Mouse (Mus musculus) spleen, adult 18-20 months (tissue): Measurements from ENCODE around the gene Usp9x.

Source experiments
- DNase-seq, 2 experiments: peaks; one replicate each; pipeline ENCODE4 v3.0.0; 2022; ENCODE audit warnings: mixed read lengths in 2 of 2

Gene Usp9x

GRCm38 (mm10) chrX:13071241-13071775, at the start of gene Usp9x:
Gene Usp9x, plus strand, starts transcription at chrX:13071498.
- peak; percentile 67 to 74 for DNase-seq

GRCm38 (mm10) chrX:13022547-13023310, 48.6 kb upstream of the Usp9x start:
- DNase-seq = no peak

- DNase-seq = no peak
Observed at GRCm38 (mm10) chrX:13024539-13025202, 46.6 kb upstream of the Usp9x start.

- DNase-seq = no peak
Observed at GRCm38 (mm10) chrX:13025286-13025685, 46.0 kb upstream of the Usp9x start.

DNA sequence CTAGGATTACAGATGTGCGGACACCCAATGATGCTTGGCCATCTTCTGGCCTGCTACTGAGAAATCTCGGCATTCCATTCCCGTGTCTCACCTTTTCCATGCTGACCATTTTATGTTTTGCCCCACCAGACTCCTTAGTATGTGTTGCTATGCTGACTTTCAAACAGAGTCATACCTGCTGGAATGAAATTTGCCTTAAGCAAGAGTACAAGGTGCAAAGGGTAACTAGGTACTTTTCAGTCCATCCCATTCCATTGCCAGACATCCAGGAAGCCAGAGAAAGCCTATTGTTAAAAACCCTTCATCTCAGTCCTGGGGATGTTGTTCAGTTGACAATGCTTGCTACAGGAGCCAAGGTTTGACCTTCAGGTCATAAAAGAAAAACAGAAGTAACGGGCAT, 43.1 kb upstream of the Usp9x start:
- DNase-seq = no peak

- DNase-seq = no peak
Observed at GRCm38 (mm10) chrX:13029996-13030395, 41.3 kb upstream of the Usp9x start.

GRCm38 (mm10) chrX:13037085-13037484, 34.2 kb upstream of the Usp9x start:
- DNase-seq = no peak

DNA sequence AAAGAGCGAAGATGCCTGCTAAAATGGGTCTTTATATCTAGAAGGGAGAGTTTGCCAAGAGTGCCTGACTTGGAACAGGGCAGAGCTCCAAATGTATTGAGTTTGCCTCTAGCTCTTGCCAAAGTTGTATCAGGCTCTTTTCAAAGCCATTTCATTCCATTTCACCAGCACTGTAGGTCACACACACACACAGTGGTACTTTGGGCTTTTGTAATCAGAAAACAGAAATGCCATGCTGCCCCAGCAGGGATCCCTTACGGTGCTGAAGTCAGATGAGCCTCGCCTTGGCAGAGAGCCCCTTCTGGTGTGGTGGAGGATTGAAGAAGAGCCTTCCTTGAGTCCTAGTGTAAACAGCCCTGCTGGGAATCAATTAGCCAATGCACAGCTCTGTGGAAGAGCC, 32.1 kb upstream of the Usp9x start:
- no peak for DNase-seq

- no peak for DNase-seq
Observed at GRCm38 (mm10) chrX:13040391-13040790, 30.9 kb upstream of the Usp9x start.

- DNase-seq = peak; percentile 87 to 90
Observed at GRCm38 (mm10) chrX:13041630-13042129, 29.6 kb upstream of the Usp9x start.

DNA sequence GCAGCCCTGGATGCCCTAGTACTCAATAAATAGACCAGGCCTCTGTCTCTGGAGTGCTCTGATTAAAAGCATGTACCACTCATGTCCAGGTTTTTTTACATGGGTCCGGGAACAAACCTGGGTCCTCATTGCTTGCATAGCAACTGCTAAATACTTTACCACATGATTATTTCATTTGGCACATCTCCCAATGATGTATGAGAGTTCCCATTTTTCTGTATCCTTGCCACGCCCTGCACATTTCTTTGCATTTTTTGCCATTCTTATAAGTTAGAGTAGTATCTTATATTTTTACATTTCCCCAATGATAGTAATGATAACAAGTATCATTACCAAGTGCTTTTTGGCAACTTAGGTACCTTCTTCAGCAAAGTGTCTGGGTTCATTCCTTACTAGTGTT, 27.5 kb upstream of the Usp9x start:
- no peak for DNase-seq

- DNase-seq = no peak
Observed at GRCm38 (mm10) chrX:13044666-13045065, 26.6 kb upstream of the Usp9x start.

DNA sequence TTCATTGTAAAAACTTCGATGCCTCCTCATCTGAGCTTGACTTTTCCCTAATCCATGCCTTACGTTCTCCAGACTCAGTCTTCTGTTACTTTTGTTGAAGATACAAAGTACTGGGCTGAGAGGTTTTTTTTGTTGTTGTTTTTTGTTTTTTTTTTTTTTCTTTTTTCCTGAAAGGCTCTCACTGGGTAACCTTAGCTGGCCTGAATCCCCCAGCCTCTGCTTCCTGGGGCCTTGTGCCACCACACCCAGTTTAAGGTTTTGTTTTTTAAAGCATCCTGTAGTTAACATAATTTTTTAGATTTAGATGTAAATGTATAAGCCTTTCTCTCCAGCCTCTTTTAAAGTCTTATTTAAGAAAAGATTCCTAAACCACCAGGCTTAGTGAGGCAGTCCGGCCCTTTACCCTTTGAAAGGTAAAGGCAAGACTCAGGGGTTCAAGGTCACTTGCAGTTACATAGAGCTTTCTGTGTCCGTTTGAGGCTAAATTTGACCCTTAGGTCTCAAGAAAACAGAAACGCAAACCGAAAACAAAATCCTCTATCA, 24.3 kb upstream of the Usp9x start:
- DNase-seq = no peak

DNA sequence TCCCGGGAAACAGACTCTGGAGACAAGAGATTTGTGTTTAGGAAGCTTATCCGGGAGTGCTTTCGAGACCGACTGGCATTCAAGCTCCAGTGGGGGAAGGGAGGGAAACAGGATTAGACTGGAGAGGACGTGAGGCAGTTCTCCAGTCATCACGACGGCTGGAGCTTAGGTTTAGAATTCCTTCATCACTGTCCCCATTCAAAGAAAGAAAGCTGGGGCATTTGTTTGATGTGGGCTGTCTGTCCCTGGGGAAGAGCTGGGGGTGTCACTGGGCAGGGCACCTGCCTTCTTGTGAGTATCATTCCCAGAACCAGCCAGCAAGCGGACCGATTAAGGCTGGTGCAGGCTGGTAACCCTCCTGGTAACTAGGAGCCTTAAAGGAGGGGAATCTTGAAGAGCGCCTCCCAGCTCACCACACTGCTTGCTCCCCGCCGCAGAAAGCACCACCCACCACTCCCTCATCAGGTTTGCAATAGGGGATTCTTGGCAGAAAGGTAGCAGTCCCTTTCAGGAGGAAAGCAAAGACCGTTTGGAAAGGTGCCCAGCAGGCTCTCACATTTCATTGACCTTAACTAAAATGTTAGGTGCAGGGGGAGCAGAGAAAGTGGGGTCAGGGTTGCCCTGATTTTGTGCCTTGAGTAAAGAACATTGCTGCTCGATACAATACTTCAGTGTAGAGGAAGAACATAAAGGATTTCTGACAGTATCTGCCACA, 23.5 kb upstream of the Usp9x start:
- DNase-seq = no peak

DNA sequence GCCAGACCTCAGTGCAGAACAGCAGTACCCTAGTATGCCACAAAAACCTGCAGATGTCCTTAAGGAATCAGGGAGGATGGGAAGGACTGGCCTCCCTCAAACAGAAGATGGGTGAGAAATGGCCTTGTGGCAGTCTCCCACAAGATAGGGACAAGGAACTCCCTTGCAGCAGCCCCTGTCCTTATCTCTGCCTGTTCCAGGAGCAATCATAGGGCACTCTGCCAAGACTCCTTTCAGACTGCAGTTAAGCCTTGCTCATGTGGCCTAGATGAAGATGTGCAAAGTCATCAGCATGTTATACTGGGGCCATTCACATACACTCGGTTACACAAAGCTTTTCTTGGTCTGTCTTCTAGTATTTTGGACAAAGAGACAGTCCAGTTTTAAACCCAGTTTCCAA, 16.7 kb upstream of the Usp9x start:
- DNase-seq = no peak

DNA sequence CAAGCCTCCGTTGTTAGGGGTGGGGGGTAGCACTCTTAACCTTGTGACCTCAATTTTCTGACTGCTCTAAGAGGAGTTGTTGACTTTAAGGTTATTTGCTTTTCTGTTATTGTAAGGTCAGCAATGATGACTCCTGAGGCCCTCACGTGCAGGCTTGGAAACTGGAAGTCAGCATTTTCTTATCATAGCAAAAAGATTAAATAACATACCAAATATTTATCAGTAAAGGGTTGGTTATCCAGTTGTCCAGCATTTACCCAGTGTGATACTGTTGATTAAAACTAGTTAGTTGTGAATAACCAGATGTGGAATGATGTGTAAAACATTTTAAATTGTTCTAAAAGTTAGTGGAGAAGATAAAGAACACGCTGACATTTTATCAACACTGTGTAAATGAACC, 9.3 kb upstream of the Usp9x start:
- no peak for DNase-seq

GRCm38 (mm10) chrX:13064273-13064925, 6.9 kb upstream of the Usp9x start:
- DNase-seq = no peak

- no peak for DNase-seq
Observed at GRCm38 (mm10) chrX:13070206-13070572, 1.1 kb upstream of the Usp9x start.

GRCm38 (mm10) chrX:13070573-13071240, 591 bp upstream of the Usp9x start:
- DNase-seq = peak; percentile 68 to 76

DNA sequence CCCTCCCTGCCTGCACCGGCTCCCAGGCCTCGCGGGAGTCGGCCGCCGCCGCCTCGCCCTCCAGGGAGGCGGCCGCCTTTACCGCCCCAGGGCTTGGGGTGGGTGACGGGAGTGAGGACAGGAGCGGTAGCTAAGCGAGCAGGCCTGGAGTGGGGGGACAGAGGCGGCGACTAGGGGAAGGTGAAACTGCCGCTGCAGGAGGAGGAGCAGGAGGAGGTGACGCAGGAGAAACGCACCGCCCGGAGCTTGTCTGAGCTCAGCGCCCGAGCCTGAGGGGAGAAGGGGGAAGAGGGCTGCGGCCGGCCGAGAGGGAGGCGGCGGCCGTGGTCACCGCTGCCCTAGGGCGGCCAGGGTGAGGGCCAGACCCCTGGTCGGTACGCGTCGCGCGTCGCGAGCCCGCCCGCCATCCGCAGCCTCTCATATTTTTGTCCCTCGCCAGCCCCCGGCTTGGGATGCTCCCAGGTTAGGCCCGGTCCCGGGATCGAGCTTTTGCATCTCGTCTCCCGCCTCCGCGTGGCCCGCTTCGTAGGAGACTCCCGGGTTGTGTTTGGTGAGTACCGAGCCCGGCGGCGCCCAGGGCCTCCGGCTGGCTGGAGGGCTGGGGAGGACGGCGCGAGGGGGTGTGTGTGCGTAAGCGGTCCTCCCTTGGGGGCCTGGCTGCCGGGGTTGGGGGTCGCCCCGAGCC, 620 bp downstream of the Usp9x start:
- peak; percentile 62 to 70 for DNase-seq

DNA sequence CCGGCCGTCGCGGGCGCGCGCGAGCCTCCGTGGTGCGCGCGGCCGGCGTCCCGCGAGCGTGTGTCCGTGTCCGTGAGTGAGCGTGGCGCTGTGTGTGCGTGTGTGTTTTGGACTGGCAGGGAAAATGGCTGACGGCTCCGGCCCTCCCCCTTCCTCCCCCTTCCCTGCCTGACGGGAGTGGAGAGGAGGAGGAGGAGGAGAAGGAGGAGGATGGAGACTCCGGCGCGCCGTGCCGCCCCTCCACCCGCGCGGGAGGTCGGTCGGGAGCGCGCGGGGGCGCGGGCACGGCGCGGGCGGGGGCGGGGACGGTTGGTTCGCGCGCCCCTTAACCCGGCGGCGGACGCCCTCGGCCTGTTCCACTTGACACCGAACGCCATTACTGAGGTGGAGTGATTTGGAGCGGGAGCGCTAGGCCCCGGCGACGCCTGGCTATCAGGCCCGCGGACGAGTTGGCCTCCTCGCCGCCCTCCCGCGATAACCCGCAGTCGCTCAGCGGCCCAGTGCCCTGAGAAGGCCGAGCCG, 1.2 kb downstream of the Usp9x start:
- DNase-seq = peak; percentile 47 to 58
